Mouse (Mus musculus): ENCODE data around the gene Qser1.

GRCm38 (mm10) chr2:104740248-104740949 lies 76.2 kb downstream of the Qser1 start:
- TF ChIP-seq CTCF (IDR thresholded peaks at IDR 0.05) (no peak), EP300 (IDR thresholded peaks at IDR 0.05) (no peak)
